Mouse (Mus musculus): ENCODE data around the gene Tmtc4. TPM values are rescaled to one million over a fixed set of nuclear protein-coding genes. Genes with fewer than 3 reads are reported as not detected.

The Tmtc4 gene
- polyA plus RNA-seq, 1 experiment from 2014 or later, result 14.6 TPM

DNA sequence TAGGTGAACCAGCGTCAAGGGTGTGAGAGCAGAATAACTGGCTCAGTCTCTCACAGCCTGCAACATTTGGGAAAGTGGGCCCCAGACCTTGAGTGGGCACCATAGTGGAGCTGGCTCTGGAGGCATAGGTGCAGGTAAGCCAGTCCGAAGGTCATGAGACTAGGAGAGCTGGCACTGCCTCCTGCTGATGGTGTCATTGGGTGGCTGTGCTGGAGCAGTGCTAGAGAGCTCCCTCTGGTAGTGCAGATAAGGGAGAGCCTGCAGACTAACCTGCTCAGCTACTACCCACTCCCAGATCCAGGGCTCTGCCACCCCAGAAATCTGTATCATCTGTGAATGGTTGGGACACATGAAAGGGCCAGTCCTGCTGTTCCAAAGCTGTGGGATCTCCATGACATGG, 10.1 kb upstream of the Tmtc4 start:
- Histone ChIP-seq H3K4me2 (no peak overlapping the region), H3K9me3 (replicated peaks) (no peaks in the 10 kb centered on the region), H3K36me3 (no peaks in the 10 kb centered on the region), H3K27ac (no peak overlapping the region), H3K4me3 (no peak overlapping the region), H3K9ac (no peak overlapping the region), H3K27me3 (no peaks in the 10 kb centered on the region), H3K4me1 (replicated peaks) (no peaks in the 10 kb centered on the region)
- no peak for ATAC-seq (replicated peaks; ENCODE audit: insufficient number of reproducible peaks, insufficient read depth, low FRiP score, low read depth)
- WGBS, result 82% methylated on average over 2 of the region's 2 CpGs

DNA sequence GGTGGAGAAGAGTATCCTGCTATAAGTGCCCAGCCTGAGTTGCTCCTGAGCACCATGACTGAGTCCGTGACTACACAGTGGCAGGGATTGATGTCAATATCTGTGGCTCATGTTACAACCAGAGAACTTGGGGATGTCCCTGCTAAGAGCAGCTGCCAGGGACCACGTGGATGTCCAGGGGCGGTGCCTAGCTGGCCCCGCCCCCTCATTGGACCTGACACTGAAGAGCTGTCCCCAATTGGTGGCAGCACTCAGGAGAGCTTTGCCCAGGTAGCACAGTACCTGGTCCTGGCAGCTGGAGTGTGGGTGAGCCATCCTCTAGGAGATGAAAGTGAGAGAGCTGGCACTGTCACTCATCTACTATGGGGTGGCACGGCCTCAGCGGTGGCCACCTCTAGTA, 9.1 kb upstream of the Tmtc4 start:
- WGBS, result 50% methylated on average over 6 of the region's 6 CpGs
- H3K4me1 ChIP-seq (replicated peaks), result no peaks in the 10 kb centered on the region
- H3K9ac ChIP-seq, result no peak overlapping the region
- no peaks in the 10 kb centered on the region for H3K27me3 ChIP-seq
- H3K27ac ChIP-seq, result no peak overlapping the region
- 0 out of 2 replicates have a peak, but pooled peaks have one; percentile 43 for ATAC-seq (replicated peaks; ENCODE audit: insufficient number of reproducible peaks, insufficient read depth, low FRiP score, low read depth)
- no peak overlapping the region for H3K4me3 ChIP-seq
- no peaks in the 10 kb centered on the region for H3K36me3 ChIP-seq
- no peaks in the 10 kb centered on the region for H3K9me3 ChIP-seq (replicated peaks)
- H3K4me2 ChIP-seq, result no peak overlapping the region

DNA sequence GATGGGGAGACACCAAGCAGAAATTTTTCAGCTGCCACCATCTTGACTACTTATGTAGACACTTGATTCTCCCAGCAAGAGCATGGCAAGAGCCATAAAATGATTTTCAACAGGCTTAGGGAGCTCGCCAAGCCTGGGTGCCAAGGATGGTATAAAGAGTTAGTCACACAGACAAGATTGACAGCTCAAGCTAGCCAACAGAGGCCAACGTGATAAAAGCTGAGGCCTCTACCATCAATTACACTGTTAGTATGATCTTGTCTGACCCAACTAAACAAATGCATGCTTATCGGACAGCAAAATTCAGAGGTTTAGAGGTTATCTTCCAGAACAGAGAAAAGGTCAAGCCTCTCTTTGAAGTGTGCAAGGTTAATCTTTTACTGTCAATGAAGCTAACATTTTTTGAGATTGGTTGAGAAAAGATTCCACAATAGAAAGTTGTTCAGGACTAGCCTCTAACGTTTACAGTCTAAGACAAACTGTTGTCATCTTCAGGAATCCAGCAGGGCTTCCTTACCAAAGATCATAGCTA, 6.8 kb upstream of the Tmtc4 start:
- WGBS, result 46% methylated on average over 4 of the region's 4 CpGs
- Histone ChIP-seq H3K9me3 (replicated peaks) (no peaks in the 10 kb centered on the region), H3K27me3 (no peaks in the 10 kb centered on the region), H3K4me3 (no peak overlapping the region), H3K4me2 (no peak overlapping the region), H3K27ac (no peak overlapping the region), H3K9ac (no peak overlapping the region), H3K4me1 (replicated peaks) (no peaks in the 10 kb centered on the region), H3K36me3 (no peaks in the 10 kb centered on the region)
- no peak for ATAC-seq (replicated peaks; ENCODE audit: insufficient number of reproducible peaks, insufficient read depth, low FRiP score, low read depth)

DNA sequence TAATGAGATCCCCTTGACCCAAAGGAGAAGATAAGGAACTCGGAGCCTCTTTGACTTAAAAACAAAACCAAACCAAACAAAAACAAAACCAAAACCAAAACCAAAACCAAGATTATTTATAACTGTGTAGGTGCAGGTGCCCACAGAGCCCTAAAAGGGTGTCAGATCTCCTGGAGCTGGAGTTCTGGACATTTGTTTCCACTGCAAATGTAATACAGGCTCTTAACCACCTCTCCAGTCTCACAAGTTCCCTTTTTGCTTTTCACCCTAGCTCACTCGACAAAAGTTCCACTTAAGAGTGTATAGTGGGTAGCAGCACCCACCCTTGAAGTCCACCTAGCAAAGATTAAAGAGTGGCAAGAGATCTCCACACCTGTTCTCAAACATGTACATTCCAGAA, 2.6 kb upstream of the Tmtc4 start:
- H3K27ac ChIP-seq, result no peak overlapping the region
- H3K36me3 ChIP-seq, result no peaks in the 10 kb centered on the region
- H3K9ac ChIP-seq, result no peak overlapping the region
- peaks cover 15% of the 10 kb centered on the region for H3K4me1 ChIP-seq (replicated peaks)
- WGBS, result 49% methylated on average over 2 of the region's 2 CpGs
- ATAC-seq (replicated peaks; ENCODE audit: insufficient number of reproducible peaks, insufficient read depth, low FRiP score, low read depth), result no peak
- no peaks in the 10 kb centered on the region for H3K27me3 ChIP-seq
- no peak overlapping the region for H3K4me2 ChIP-seq
- H3K9me3 ChIP-seq (replicated peaks), result no peaks in the 10 kb centered on the region
- H3K4me3 ChIP-seq, result no peak overlapping the region

DNA sequence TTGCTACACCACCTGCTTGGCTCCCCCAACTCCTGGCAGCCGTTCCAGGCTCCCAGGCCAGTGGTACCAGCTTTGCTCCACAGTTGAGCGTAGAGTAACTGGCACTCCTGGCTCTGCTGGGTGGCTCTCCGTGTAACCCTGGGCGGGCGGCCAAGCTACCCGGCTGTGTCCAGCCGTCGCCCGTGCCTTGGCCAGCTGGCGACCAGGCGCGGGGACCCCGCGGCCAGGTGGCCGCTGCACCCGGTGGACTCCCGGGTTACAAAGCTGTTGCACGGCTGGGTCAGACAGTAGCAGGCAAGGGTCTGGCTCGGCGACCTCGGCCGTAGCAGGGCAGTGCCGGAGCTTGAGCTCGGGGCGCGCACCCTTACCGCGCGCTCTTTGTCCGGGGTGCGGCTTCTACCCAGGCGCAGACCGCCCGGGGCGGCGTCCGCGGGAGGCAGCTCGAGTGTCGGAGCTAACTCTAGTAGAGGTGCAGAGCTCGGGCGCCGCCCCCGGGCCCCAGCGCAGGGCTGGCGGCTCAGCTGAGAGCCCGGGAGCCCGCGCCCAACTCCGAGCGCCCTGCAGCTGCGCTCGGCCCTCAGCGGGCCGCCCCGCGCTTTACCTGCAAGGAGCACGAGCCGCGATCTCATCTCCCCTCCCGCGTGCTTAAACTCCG, 1.1 kb downstream of the Tmtc4 start:
- Histone ChIP-seq H3K36me3 (no peaks in the 10 kb centered on the region), H3K9me3 (replicated peaks) (no peaks in the 10 kb centered on the region), H3K4me3 (peak overlapping the region; percentile 88), H3K9ac (peak overlapping the region; percentile 81), H3K4me1 (replicated peaks) (peaks cover 15% of the 10 kb centered on the region), H3K27ac (peak overlapping the region; percentile 97), H3K4me2 (peak overlapping the region; percentile 97), H3K27me3 (no peaks in the 10 kb centered on the region)
- WGBS, result 0% methylated on average over 49 of the region's 63 CpGs
- ATAC-seq (replicated peaks; ENCODE audit: insufficient number of reproducible peaks, insufficient read depth, low FRiP score, low read depth), result peak; percentile 83

DNA sequence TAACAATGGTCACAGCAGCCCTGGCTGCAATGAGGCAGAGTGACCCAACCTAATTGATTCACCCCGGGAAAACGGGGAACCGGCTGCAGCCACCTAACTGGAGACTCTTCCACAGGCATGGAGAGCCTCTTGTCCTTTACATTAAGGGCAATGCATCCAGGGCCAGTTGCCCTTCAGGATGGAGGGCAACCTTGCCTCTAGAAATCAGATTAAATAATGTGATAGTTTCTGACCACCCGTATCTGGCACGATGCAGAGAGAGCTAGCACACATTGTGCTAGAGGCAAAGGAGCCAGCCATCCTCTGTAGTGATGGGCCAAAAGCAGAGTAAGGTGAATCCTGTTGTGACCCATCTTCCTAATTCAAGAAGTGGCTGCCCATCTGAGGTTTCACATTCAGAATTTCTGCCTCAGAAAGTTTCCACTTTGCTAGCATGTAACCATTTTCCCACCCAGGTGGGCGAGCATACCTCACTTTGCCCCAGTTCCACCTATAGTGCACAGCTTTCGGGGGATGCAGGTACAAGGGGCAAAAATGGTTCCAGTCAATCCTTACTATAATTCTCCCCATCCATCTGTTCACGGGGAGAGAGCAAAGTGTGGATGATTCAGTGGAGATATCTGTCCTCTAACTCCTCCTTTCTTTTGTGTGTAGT, 1.9 kb downstream of the Tmtc4 start:
- Histone ChIP-seq H3K27me3 (no peaks in the 10 kb centered on the region), H3K4me1 (replicated peaks) (peaks cover 15% of the 10 kb centered on the region), H3K36me3 (no peaks in the 10 kb centered on the region), H3K4me3 (peak overlapping the region; percentile 88), H3K4me2 (peak overlapping the region; percentile 97), H3K27ac (no peak overlapping the region), H3K9ac (peak overlapping the region; percentile 81), H3K9me3 (replicated peaks) (no peaks in the 10 kb centered on the region)
- no peak for ATAC-seq (replicated peaks; ENCODE audit: insufficient number of reproducible peaks, insufficient read depth, low FRiP score, low read depth)
- WGBS, result 52% methylated on average over 8 of the region's 8 CpGs

DNA sequence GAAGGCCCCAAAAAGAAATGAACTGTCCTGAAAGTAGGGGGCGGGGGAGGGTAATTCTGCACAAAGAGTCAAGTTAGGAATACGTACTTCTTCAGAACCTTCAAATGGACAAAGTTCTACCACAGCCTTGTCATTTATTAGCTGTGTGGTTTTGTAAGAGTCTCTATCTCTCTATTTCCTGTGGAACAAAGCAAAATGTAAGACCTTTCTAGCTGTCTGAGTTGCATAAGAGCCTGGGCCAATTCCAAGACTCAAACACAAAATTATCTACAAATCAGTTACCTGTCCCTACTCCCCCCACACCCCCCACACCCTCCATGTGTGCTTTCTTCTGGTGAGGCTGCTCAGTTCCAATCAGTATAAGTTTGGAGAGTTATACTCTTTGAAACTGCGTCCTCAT, 5.0 kb downstream of the Tmtc4 start:
- no peaks in the 10 kb centered on the region for H3K36me3 ChIP-seq
- no peak overlapping the region for H3K27ac ChIP-seq
- WGBS, result 88% methylated on average over 3 of the region's 3 CpGs
- H3K4me3 ChIP-seq, result no peak overlapping the region
- no peak overlapping the region for H3K4me2 ChIP-seq
- H3K4me1 ChIP-seq (replicated peaks), result peaks cover 13% of the 10 kb centered on the region
- H3K9me3 ChIP-seq (replicated peaks), result no peaks in the 10 kb centered on the region
- no peak for ATAC-seq (replicated peaks; ENCODE audit: insufficient number of reproducible peaks, insufficient read depth, low FRiP score, low read depth)
- no peaks in the 10 kb centered on the region for H3K27me3 ChIP-seq
- no peak overlapping the region for H3K9ac ChIP-seq

DNA sequence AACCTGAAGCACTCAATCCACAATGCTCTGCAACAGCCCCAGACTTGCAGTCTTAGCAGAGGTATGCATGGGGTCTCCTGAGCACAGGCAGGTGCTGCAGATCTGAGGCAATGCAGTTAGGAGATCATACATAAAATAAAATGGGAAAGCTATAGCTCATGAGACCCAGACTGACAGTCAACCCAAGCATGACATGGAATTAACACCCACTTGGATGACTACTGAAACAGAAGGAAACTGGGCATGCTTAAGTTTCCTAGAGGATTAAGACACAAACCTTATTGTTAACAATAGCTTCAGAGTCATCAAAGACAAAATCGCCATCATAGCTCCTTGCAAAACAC, 6.1 kb downstream of the Tmtc4 start:
- no peaks in the 10 kb centered on the region for H3K9me3 ChIP-seq (replicated peaks)
- no peaks in the 10 kb centered on the region for H3K36me3 ChIP-seq
- WGBS, result 67% methylated on average over 1 of the region's 1 CpGs
- H3K4me3 ChIP-seq, result no peak overlapping the region
- no peak for ATAC-seq (replicated peaks; ENCODE audit: insufficient number of reproducible peaks, insufficient read depth, low FRiP score, low read depth)
- no peak overlapping the region for H3K9ac ChIP-seq
- no peak overlapping the region for H3K4me2 ChIP-seq
- peaks cover 9% of the 10 kb centered on the region for H3K4me1 ChIP-seq (replicated peaks)
- H3K27me3 ChIP-seq, result no peaks in the 10 kb centered on the region
- H3K27ac ChIP-seq, result no peak overlapping the region

DNA sequence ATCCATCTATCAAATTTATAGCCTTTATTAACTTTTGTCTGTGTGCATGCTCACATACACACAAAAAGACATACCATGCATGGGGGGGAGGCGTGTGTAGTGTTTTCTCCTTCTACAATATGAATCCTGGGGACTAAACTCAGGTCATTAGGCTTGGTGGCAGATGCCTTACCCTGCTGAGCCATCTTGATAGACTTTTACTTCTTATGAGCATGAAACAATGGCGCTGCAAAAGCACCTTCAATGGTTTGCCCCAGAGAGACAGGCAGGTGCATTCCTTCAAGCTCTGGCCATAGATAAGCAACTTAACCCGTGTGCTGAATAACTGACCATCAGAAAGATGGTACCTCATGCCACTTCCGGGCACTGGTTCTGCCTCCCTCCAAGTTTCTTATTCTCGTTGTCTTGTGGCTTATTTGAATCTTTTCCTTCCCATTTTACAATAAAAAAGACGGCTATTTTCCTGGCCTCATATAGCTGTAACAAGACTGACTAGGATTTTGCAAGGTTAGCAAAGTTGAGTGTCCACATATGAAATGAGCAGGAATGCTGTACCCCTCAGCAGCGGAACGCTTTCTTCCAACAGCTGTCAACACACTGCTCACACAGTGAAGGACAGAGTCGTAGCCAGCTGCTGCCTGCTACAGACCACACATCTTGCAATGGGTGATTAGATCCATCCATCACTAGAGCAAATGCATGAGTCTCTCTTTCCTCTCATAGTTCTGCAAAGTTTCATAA, 6.6 kb downstream of the Tmtc4 start:
- Histone ChIP-seq H3K4me1 (replicated peaks) (peaks cover 6% of the 10 kb centered on the region), H3K36me3 (peaks cover 2% of the 10 kb centered on the region; the same call in 1 of the 2 replicates), H3K27ac (no peak overlapping the region), H3K9me3 (replicated peaks) (no peaks in the 10 kb centered on the region), H3K4me3 (no peak overlapping the region), H3K27me3 (no peaks in the 10 kb centered on the region), H3K9ac (no peak overlapping the region), H3K4me2 (no peak overlapping the region)
- 59% methylated on average over 9 of the region's 9 CpGs for WGBS
- ATAC-seq (replicated peaks; ENCODE audit: insufficient number of reproducible peaks, insufficient read depth, low FRiP score, low read depth), result 0 out of 2 replicates have a peak, but pooled peaks have one; percentile 35

DNA sequence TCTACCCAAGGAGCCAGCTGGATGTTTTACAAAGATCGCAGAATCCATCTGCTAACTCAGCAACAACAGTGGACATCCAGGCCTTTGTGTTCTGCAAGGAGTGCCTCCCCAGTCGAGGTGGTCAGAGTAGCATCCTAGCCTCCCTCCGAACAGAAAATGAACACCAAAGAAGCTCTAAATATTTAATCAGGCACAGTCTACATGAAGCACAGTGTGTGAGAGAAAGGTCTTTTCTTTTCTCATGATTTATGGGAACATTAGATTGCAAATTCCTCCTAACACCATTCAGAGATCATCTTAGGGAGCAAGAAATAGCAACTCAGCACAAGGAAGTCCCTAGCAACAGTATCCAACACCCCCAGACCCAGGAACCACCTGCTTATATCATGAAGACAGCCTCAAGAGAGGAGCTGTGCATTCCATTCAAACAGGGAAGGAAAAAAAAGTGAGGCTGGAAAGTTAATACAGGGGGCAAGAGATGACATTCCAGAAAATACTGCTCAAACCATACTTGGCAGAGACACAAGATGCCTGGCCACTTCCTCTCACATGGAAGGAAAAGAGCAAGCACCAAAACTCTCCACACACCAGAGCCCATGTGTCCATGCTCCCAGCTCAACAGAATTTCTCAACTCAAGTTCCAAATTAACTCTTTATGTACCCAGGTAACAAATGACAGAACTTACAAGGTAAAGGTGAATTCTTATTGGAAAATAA, 8.8 kb downstream of the Tmtc4 start:
- H3K4me2 ChIP-seq, result no peak overlapping the region
- H3K4me1 ChIP-seq (replicated peaks), result no peaks in the 10 kb centered on the region
- H3K9ac ChIP-seq, result no peak overlapping the region
- H3K9me3 ChIP-seq (replicated peaks), result no peaks in the 10 kb centered on the region
- no peak overlapping the region for H3K27ac ChIP-seq
- H3K36me3 ChIP-seq, result peaks cover 15% of the 10 kb centered on the region; the same call in 1 of the 2 replicates
- no peak overlapping the region for H3K4me3 ChIP-seq
- 76% methylated on average over 3 of the region's 3 CpGs for WGBS
- H3K27me3 ChIP-seq, result no peaks in the 10 kb centered on the region
- ATAC-seq (replicated peaks; ENCODE audit: insufficient number of reproducible peaks, insufficient read depth, low FRiP score, low read depth), result no peak

DNA sequence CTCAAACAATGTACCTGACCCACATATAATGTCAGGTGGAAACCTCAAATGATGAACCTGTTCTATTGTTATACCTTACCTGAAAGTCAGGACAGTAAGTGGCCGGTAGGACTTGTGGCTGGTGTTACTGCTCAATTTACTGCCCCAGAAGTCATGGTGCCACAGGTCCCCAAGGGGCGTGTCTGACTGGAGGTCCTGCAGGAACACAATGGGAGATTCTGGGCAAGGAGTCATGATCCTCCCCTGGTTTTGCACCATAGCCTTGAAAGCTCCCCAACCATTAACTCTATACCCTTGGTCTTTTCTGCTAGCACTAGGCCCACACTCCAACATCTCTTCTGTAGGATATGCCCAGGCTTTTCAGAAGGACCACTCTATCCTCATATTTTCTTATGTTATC, 10.7 kb downstream of the Tmtc4 start:
- H3K4me3 ChIP-seq, result no peak overlapping the region
- H3K9ac ChIP-seq, result no peak overlapping the region
- peaks cover 15% of the 10 kb centered on the region; the same call in 1 of the 2 replicates for H3K36me3 ChIP-seq
- no peaks in the 10 kb centered on the region for H3K4me1 ChIP-seq (replicated peaks)
- no peak overlapping the region for H3K27ac ChIP-seq
- 85% methylated on average over 2 of the region's 2 CpGs for WGBS
- H3K9me3 ChIP-seq (replicated peaks), result no peaks in the 10 kb centered on the region
- no peak for ATAC-seq (replicated peaks; ENCODE audit: insufficient number of reproducible peaks, insufficient read depth, low FRiP score, low read depth)
- H3K27me3 ChIP-seq, result no peaks in the 10 kb centered on the region
- no peak overlapping the region for H3K4me2 ChIP-seq
